Mouse (Mus musculus): Measurements from ENCODE around the gene Gm10135.
A peak's percentile ranks its signal among the peaks of the same experiment; 100 is the strongest.
"Not testable (repeated sequence)": the region's sequence is repeated elsewhere in the genome, so short reads cannot be mapped to it uniquely, and the experiment has no call there.

Gm10135 gene

GRCm38 (mm10) chr5:72974602-72975001 is at the start of gene Gm10135:
Gene Gm10135, minus strand, starts transcription at chr5:72974702.
- H3K4me1 ChIP-seq (replicated peaks; ENCODE audit: low read depth, low read length): peaks cover 26% of the 10 kb centered on the region
- H3K4me3 ChIP-seq (replicated peaks; ENCODE audit: low read length): no peak within 1 kb of the TSS
- peaks cover 79% of the 10 kb centered on the region for H3K36me3 ChIP-seq (ENCODE audit: insufficient read depth, low read length)
- no peaks in the 10 kb centered on the region for H3K9me3 ChIP-seq (ENCODE audit: low read length)
- no peak for TF ChIP-seq NANOG (IDR thresholded peaks at IDR 0.05; ENCODE audit: borderline replicate concordance, low read length)
- TF ChIP-seq POU5F1 (IDR thresholded peaks at IDR 0.05; ENCODE audit: borderline replicate concordance, low read length): no peak
- TF ChIP-seq CTCF (conservative IDR thresholded peaks at IDR 0.05; ENCODE audit: low read length): no peak
- H3K27me3 ChIP-seq (ENCODE audit: insufficient read depth, low read length): no peaks in the 10 kb centered on the region

GRCm38 (mm10) chr5:73023801-73024200 is 49.3 kb upstream of the Gm10135 start:
- no peak for TF ChIP-seq POU5F1 (IDR thresholded peaks at IDR 0.05; ENCODE audit: borderline replicate concordance, low read length)
- no peak for TF ChIP-seq NANOG (IDR thresholded peaks at IDR 0.05; ENCODE audit: borderline replicate concordance, low read length)
- no peak for TF ChIP-seq CTCF (conservative IDR thresholded peaks at IDR 0.05; ENCODE audit: low read length)
- H3K36me3 ChIP-seq (ENCODE audit: insufficient read depth, low read length): peaks cover 60% of the 10 kb centered on the region
- no peaks in the 10 kb centered on the region for H3K4me1 ChIP-seq (replicated peaks; ENCODE audit: low read depth, low read length)
- H3K27me3 ChIP-seq (ENCODE audit: insufficient read depth, low read length): no peaks in the 10 kb centered on the region
- no peak overlapping the region for H3K4me3 ChIP-seq (replicated peaks; ENCODE audit: low read length)
- no peaks in the 10 kb centered on the region for H3K9me3 ChIP-seq (ENCODE audit: low read length)

GRCm38 (mm10) chr5:73014745-73015144 is 40.2 kb upstream of the Gm10135 start:
- H3K27me3 ChIP-seq (ENCODE audit: insufficient read depth, low read length): peaks cover 51% of the 10 kb centered on the region
- H3K4me3 ChIP-seq (replicated peaks; ENCODE audit: low read length): no peak overlapping the region
- H3K4me1 ChIP-seq (replicated peaks; ENCODE audit: low read depth, low read length): no peaks in the 10 kb centered on the region; the same call in 1 of the 2 replicates
- TF ChIP-seq POU5F1 (IDR thresholded peaks at IDR 0.05; ENCODE audit: borderline replicate concordance, low read length) (no peak), NANOG (IDR thresholded peaks at IDR 0.05; ENCODE audit: borderline replicate concordance, low read length) (no peak), CTCF (conservative IDR thresholded peaks at IDR 0.05; ENCODE audit: low read length) (no peak)
- H3K36me3 ChIP-seq (ENCODE audit: insufficient read depth, low read length): no peaks in the 10 kb centered on the region
- H3K9me3 ChIP-seq (ENCODE audit: low read length): no peaks in the 10 kb centered on the region

- not testable (repeated sequence) for H3K9me3 ChIP-seq (ENCODE audit: low read length); H3K4me1 ChIP-seq (replicated peaks; ENCODE audit: low read depth, low read length); H3K36me3 ChIP-seq (ENCODE audit: insufficient read depth, low read length)
- Histone ChIP-seq H3K27me3 (ENCODE audit: insufficient read depth, low read length) (peaks cover 52% of the 10 kb centered on the region), H3K4me3 (replicated peaks; ENCODE audit: low read length) (peak overlapping the region; percentile 73)
Measured at GRCm38 (mm10) chr5:73013611-73014287, 39.2 kb upstream of the Gm10135 start.

- peaks cover 59% of the 10 kb centered on the region for H3K27me3 ChIP-seq (ENCODE audit: insufficient read depth, low read length)
- not testable (repeated sequence) for H3K36me3 ChIP-seq (ENCODE audit: insufficient read depth, low read length); H3K4me1 ChIP-seq (replicated peaks; ENCODE audit: low read depth, low read length); H3K9me3 ChIP-seq (ENCODE audit: low read length)
- H3K4me3 ChIP-seq (replicated peaks; ENCODE audit: low read length): peak overlapping the region; percentile 73
Measured at GRCm38 (mm10) chr5:73012884-73013610, 38.5 kb upstream of the Gm10135 start.

- not testable (repeated sequence) for H3K4me3 ChIP-seq (replicated peaks; ENCODE audit: low read length); H3K9me3 ChIP-seq (ENCODE audit: low read length); H3K36me3 ChIP-seq (ENCODE audit: insufficient read depth, low read length); H3K4me1 ChIP-seq (replicated peaks; ENCODE audit: low read depth, low read length)
- peaks cover 67% of the 10 kb centered on the region for H3K27me3 ChIP-seq (ENCODE audit: insufficient read depth, low read length)
Measured at GRCm38 (mm10) chr5:73011806-73012205, 37.3 kb upstream of the Gm10135 start.

GRCm38 (mm10) chr5:73008230-73008629 is 33.7 kb upstream of the Gm10135 start:
- H3K4me1 ChIP-seq (replicated peaks; ENCODE audit: low read depth, low read length); H3K36me3 ChIP-seq (ENCODE audit: insufficient read depth, low read length); H3K4me3 ChIP-seq (replicated peaks; ENCODE audit: low read length); H3K9me3 ChIP-seq (ENCODE audit: low read length): not testable (repeated sequence)
- H3K27me3 ChIP-seq (ENCODE audit: insufficient read depth, low read length): peaks cover 69% of the 10 kb centered on the region
- TF ChIP-seq CTCF (conservative IDR thresholded peaks at IDR 0.05; ENCODE audit: low read length): peak; percentile 47

GRCm38 (mm10) chr5:73007582-73007959 is 33.1 kb upstream of the Gm10135 start:
- Histone ChIP-seq H3K4me1 (replicated peaks; ENCODE audit: low read depth, low read length) (peaks cover 9% of the 10 kb centered on the region), H3K27me3 (ENCODE audit: insufficient read depth, low read length) (peaks cover 62% of the 10 kb centered on the region), H3K4me3 (replicated peaks; ENCODE audit: low read length) (peak overlapping the region; percentile 76), H3K36me3 (ENCODE audit: insufficient read depth, low read length) (no peaks in the 10 kb centered on the region), H3K9me3 (ENCODE audit: low read length) (no peaks in the 10 kb centered on the region)
- no peak for TF ChIP-seq CTCF (conservative IDR thresholded peaks at IDR 0.05; ENCODE audit: low read length)
- TF ChIP-seq POU5F1 (IDR thresholded peaks at IDR 0.05; ENCODE audit: borderline replicate concordance, low read length): no peak
- TF ChIP-seq NANOG (IDR thresholded peaks at IDR 0.05; ENCODE audit: borderline replicate concordance, low read length): no peak

GRCm38 (mm10) chr5:73006784-73007581 is 32.5 kb upstream of the Gm10135 start, which contains the start of gene Slc10a4:
Gene Slc10a4, plus strand, starts transcription at chr5:73006883.
- Histone ChIP-seq H3K9me3 (ENCODE audit: low read length) (no peaks in the 10 kb centered on the region), H3K27me3 (ENCODE audit: insufficient read depth, low read length) (peaks cover 57% of the 10 kb centered on the region), H3K36me3 (ENCODE audit: insufficient read depth, low read length) (no peaks in the 10 kb centered on the region), H3K4me3 (replicated peaks; ENCODE audit: low read length) (peak within 1 kb of the TSS; percentile 76), H3K4me1 (replicated peaks; ENCODE audit: low read depth, low read length) (peaks cover 9% of the 10 kb centered on the region)
- TF ChIP-seq POU5F1 (IDR thresholded peaks at IDR 0.05; ENCODE audit: borderline replicate concordance, low read length): no peak
- no peak for TF ChIP-seq CTCF (conservative IDR thresholded peaks at IDR 0.05; ENCODE audit: low read length)
- no peak for TF ChIP-seq NANOG (IDR thresholded peaks at IDR 0.05; ENCODE audit: borderline replicate concordance, low read length)
